Mouse (Mus musculus) thymus, adult 2 months (tissue): ENCODE measurements around the gene Aldoc. TPM values are rescaled to one million over a fixed set of nuclear protein-coding genes. Genes with fewer than 3 reads are reported as not detected.
"Not testable (repeated sequence)": the region's sequence is repeated elsewhere in the genome, so short reads cannot be mapped to it uniquely, and the experiment has no call there.

Source experiments
- DNase-seq: peaks from one replicate; pipeline ENCODE4 v3.0.0; 2021
- H3K27ac ChIP-seq: fragments of 200-500 bp; 2 replicates; pipeline ENCODE4 v1.5.1; 2012; ENCODE audit warnings: low read length, control low read depth; ENCODE audit not compliant: control insufficient read depth, insufficient read depth
- H3K27me3 ChIP-seq: fragments of 200-500 bp; 2 replicates; pipeline ENCODE4 v1.6.1; 2012; ENCODE audit warnings: mild to moderate bottlenecking, low read length, moderate library complexity, mixed read lengths; ENCODE audit not compliant: control insufficient read depth, insufficient read depth
- H3K36me3 ChIP-seq: fragments of 200-500 bp; 2 replicates; pipeline ENCODE4 v1.6.1; 2012; ENCODE audit warnings: mild to moderate bottlenecking, low read length, moderate library complexity; ENCODE audit not compliant: control insufficient read depth, insufficient read depth
- H3K4me1 ChIP-seq: fragments of 200-500 bp; replicated peaks from 2 replicates; pipeline ENCODE4 v1.6.1; 2012; ENCODE audit warnings: low read length; ENCODE audit not compliant: control insufficient read depth, insufficient read depth
- H3K4me3 ChIP-seq: fragments of 200-500 bp; 2 replicates; pipeline ENCODE4 v1.5.1; 2012; ENCODE audit warnings: mild to moderate bottlenecking, low read length, control low read depth, moderate library complexity; ENCODE audit not compliant: control insufficient read depth, insufficient read depth
- CTCF ChIP-seq: fragments of 200-500 bp; IDR thresholded peaks from 2 replicates; pipeline ENCODE4 v1.5.1; 2012; ENCODE audit warnings: mild to moderate bottlenecking, control low read depth, low read length, moderate library complexity, borderline replicate concordance; ENCODE audit not compliant: control insufficient read depth, poor library complexity, insufficient read depth; ENCODE audit errors: extremely low read depth
- POLR2A ChIP-seq: fragments of 200-500 bp; IDR thresholded peaks from 2 replicates; pipeline ENCODE4 v1.6.1; 2012; ENCODE audit warnings: mild to moderate bottlenecking, low read length, control low read depth, moderate library complexity; ENCODE audit not compliant: control insufficient read depth, poor library complexity, insufficient read depth; ENCODE audit errors: extremely low read depth
- WGBS: fragments of 180-500 bp; shearing (Covaris S2); methylation state at CpG from one replicate; pipeline ENCODE4 v1.1.7; 2018; 5-methylcytosine and 5-hydroxymethylcytosine counted together
- polyA plus RNA-seq: library from polyadenylated mRNA; depleted of rRNA; stranded (reverse); fragments of >200 nt; gene quantifications from 2 replicates; pipeline ENCODE4 v1.2.3, GENCODE M21; 2012; rRNA removed

Gene Aldoc
- 2.4 and 3.0 TPM in 2 replicates for polyA plus RNA-seq

- H3K27ac ChIP-seq = no peak within 1 kb of the TSS
- 8% methylated on average over 15 of the region's 15 CpGs for WGBS
- no peak within 1 kb of the TSS for H3K4me3 ChIP-seq
- H3K27me3 ChIP-seq = no peaks in the 10 kb centered on the region
- DNase-seq = peak; percentile 69
- TF ChIP-seq POLR2A = no peak
- TF ChIP-seq CTCF = no peak
- peaks cover 4% of the 10 kb centered on the region; the same call in 1 of the 2 replicates for H3K4me1 ChIP-seq
- H3K36me3 ChIP-seq = peaks cover 38% of the 10 kb centered on the region
These were observed at the start of gene Aldoc for GRCm38 (mm10) chr11:78322860-78323259. Aldoc (plus strand) TSS chr11:78322968.

GRCm38 (mm10) chr11:78275596-78275995 lies 47.2 kb upstream of the Aldoc start:
- WGBS = 94% methylated on average over 1 of the region's 1 CpGs
- H3K36me3 ChIP-seq = peaks cover 97% of the 10 kb centered on the region
- H3K27me3 ChIP-seq = no peaks in the 10 kb centered on the region
- no peaks in the 10 kb centered on the region for H3K4me1 ChIP-seq
- H3K27ac ChIP-seq = no peak overlapping the region
- TF ChIP-seq CTCF (no peak), POLR2A (no peak)
- no peak for DNase-seq
- no peak overlapping the region for H3K4me3 ChIP-seq

- not testable (repeated sequence) for H3K4me1 ChIP-seq, H3K4me3 ChIP-seq, H3K27ac ChIP-seq, H3K27me3 ChIP-seq
- DNase-seq = peak; percentile 18
- H3K36me3 ChIP-seq = peaks cover 100% of the 10 kb centered on the region
- WGBS = 95% methylated on average over 4 of the region's 4 CpGs
These were observed 46.6 kb upstream of the Aldoc start for GRCm38 (mm10) chr11:78276169-78276568.

GRCm38 (mm10) chr11:78278853-78279252 lies 43.9 kb upstream of the Aldoc start:
- TF ChIP-seq CTCF = no peak
- TF ChIP-seq POLR2A = no peak
- no peak overlapping the region for H3K27ac ChIP-seq
- no peaks in the 10 kb centered on the region for H3K4me1 ChIP-seq
- H3K27me3 ChIP-seq = no peaks in the 10 kb centered on the region
- no peak for DNase-seq
- WGBS = 93% methylated on average over 7 of the region's 7 CpGs
- H3K36me3 ChIP-seq = peaks cover 98% of the 10 kb centered on the region
- H3K4me3 ChIP-seq = no peak overlapping the region

GRCm38 (mm10) chr11:78279586-78279985 lies 43.2 kb upstream of the Aldoc start:
- DNase-seq = no peak
- no peak overlapping the region for H3K4me3 ChIP-seq
- H3K27me3 ChIP-seq = no peaks in the 10 kb centered on the region
- TF ChIP-seq CTCF (no peak), POLR2A (no peak)
- WGBS = 96% methylated on average over 4 of the region's 4 CpGs
- H3K4me1 ChIP-seq = no peaks in the 10 kb centered on the region
- no peak overlapping the region for H3K27ac ChIP-seq
- H3K36me3 ChIP-seq = peaks cover 98% of the 10 kb centered on the region

GRCm38 (mm10) chr11:78289146-78289763 lies 33.5 kb upstream of the Aldoc start:
- Histone ChIP-seq H3K36me3 (peaks cover 74% of the 10 kb centered on the region), H3K4me1 (no peaks in the 10 kb centered on the region), H3K27me3 (no peaks in the 10 kb centered on the region), H3K27ac (no peak overlapping the region), H3K4me3 (no peak overlapping the region)
- TF ChIP-seq POLR2A (no peak), CTCF (no peak)
- no peak for DNase-seq
- 95% methylated on average over 7 of the region's 7 CpGs for WGBS

- H3K4me1 ChIP-seq = no peaks in the 10 kb centered on the region
- TF ChIP-seq POLR2A (no peak), CTCF (no peak)
- no peak within 1 kb of the TSS for H3K27ac ChIP-seq
- no peak within 1 kb of the TSS for H3K4me3 ChIP-seq
- 93% methylated on average over 4 of the region's 4 CpGs for WGBS
- DNase-seq = no peak
- no peaks in the 10 kb centered on the region for H3K27me3 ChIP-seq
- peaks cover 60% of the 10 kb centered on the region for H3K36me3 ChIP-seq
These were observed 32.1 kb upstream of the Aldoc start, which contains the start of gene BC030499 for GRCm38 (mm10) chr11:78290654-78291053. BC030499 (plus strand) TSS chr11:78290841.
